Mouse (Mus musculus) brain, embryonic 14.5 days (tissue): ENCODE results near the gene Tdrd3.

Experiments
- CTCF ChIP-seq: fragments of 200-500 bp; IDR thresholded peaks from 2 replicates; pipeline ENCODE4 v1.5.1; 2012; ENCODE audit warnings: inconsistent platforms, mild to moderate bottlenecking, moderate library complexity, borderline replicate concordance; ENCODE audit not compliant: insufficient read depth, insufficient read length; ENCODE audit errors: extremely low read depth
- POLR2A ChIP-seq: fragments of 200-500 bp; IDR thresholded peaks from 2 replicates; pipeline ENCODE4 v1.6.1; 2012; ENCODE audit warnings: mild to moderate bottlenecking, inconsistent platforms, borderline replicate concordance; ENCODE audit not compliant: poor library complexity, insufficient read depth, insufficient read length, severe bottlenecking; ENCODE audit errors: extremely low read depth

DNA sequence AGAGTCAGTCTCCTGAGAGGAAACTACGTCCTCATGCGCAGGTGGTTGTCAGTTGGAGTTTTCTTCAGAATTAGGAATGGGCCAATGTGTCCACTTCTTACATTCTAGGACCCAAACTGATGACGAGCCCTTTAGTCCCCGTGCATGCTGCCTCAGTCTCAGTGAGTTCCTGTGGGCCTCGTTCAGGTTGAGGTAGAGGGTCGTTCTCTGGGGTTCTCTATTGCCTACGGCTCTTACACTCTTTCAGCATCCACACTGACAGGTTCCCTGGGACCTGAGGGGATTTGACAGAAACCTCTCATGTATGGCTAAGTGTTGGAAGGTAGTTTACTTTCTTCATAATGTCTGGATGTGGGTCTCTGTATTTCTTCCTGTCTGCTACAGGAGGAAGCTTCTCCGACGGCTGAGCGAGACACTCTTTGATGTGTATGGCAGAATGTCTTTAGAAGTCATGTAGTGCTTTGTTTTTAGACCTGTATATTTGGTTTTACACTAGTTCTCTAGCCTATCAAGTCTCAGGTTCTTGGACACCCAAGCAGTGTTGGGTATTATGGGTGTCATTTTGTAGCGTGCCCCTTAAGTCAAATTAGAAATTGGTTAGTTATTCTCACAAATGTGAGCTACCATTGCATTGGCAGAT is 81.6 kb downstream of the Tdrd3 start:
- TF ChIP-seq CTCF (no peak), POLR2A (no peak)
